Mouse (Mus musculus): Measurements from ENCODE around the gene Tnfsf12. TPM values are rescaled to one million over a fixed set of nuclear protein-coding genes. Genes with fewer than 3 reads are reported as not detected.
A peak's percentile ranks its signal among the peaks of the same experiment; 100 is the strongest.
"Not testable (repeated sequence)": the region's sequence is repeated elsewhere in the genome, so short reads cannot be mapped to it uniquely, and the experiment has no call there.

Gene Tnfsf12
- polyA plus RNA-seq (2015; fragmentation: Nextera tagmentation; extraction: Ambion mirVana): 3.3 and 3.5 TPM in 2 replicates

DNA sequence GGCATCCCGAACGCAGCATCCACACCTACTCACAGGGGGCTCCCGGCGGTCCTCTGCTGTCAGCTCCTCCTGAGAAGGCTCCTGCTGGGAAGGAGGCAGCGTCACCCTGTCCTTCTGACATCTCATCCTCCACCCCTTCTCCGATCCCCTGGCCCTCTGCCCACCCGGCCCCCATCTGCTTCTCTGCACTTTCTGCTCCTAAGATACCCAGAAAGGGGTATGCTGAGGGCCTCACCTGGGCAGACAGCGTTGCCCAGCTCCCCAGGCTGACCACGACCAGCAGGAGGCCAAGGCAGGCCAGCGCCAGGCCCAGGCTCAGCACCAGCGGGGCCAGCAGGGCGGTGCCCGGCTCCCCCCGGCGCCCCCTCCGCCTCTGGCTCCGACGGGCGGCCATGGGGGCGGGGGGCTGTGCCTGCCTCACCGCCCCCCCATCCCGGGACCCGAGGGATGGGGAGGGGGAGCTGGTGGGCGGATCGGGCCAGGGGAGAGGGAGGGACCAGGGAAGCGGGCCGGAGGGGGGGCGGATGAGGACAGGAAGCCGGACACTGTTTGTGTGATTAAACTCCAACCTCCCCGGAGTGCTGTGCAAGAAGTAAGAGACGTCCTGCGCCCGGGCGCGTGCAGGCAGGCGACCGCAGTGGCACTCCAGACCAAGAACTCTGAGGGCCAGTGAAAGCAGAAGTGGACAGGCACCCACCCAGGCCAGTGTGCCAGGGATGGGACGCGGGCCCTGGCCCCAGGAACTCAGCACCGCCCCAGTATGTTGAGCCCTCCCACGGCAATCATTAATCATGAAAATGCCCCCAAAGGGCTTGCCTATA, at the start of gene Tnfsf12, which contains the start of gene Tnfsfm13:
Gene Tnfsf12 (minus strand): TSS at position 489 of the 821 bp plus-strand sequence.
Gene Tnfsfm13 (minus strand): TSS at position 738 of the 821 bp plus-strand sequence.
- Histone ChIP-seq H3K4me1 (replicated peaks) (peaks cover 12% of the 10 kb centered on the region), H3K36me3 (no peaks in the 10 kb centered on the region), H3K4me3 (peak within 1 kb of the TSS; percentile 43), H3K27ac (replicated peaks) (peak within 1 kb of the TSS; percentile 20), H3K27me3 (no peaks in the 10 kb centered on the region), H3K4me2 (peak within 1 kb of the TSS; percentile 79), H3K9me3 (no peaks in the 10 kb centered on the region), H3K9ac (peak within 1 kb of the TSS; percentile 85)
- peak; percentile 74 for ATAC-seq (ENCODE audit: low read depth)
- WGBS: 2% methylated on average over 41 of the region's 41 CpGs

DNA sequence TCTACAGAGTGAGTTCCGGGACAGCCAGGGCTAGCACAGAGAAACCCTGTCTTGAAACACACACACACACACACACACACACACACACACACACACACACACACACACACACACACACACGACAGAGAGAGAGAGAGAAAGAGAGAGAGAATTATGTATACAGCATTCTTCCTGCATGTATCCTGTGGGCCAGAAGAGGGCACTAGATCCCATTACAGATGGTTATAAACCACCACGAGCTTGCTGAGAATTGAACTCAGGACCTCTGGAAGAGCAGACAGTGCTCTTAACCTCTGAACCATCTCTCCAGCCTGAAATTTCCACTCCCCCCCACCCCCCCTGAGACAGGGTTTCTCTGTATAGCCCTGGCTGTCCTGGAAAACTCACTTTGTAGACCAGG, 35.8 kb upstream of the Tnfsf12 start:
- not testable (repeated sequence) for H3K4me1 ChIP-seq (replicated peaks); H3K4me3 ChIP-seq; H3K9me3 ChIP-seq; ATAC-seq (ENCODE audit: low read depth); H3K4me2 ChIP-seq; H3K27me3 ChIP-seq; H3K27ac ChIP-seq (replicated peaks); H3K9ac ChIP-seq
- WGBS: 76% methylated on average over 3 of the region's 3 CpGs
- H3K36me3 ChIP-seq: peaks cover 31% of the 10 kb centered on the region

- Histone ChIP-seq H3K27ac (replicated peaks) (no peak overlapping the region), H3K9me3 (no peaks in the 10 kb centered on the region), H3K36me3 (peaks cover 8% of the 10 kb centered on the region), H3K4me3 (no peak overlapping the region), H3K4me1 (replicated peaks) (no peaks in the 10 kb centered on the region), H3K4me2 (no peak overlapping the region), H3K9ac (no peak overlapping the region), H3K27me3 (no peaks in the 10 kb centered on the region)
- 11% methylated on average over 3 of the region's 3 CpGs for WGBS
- ATAC-seq (ENCODE audit: low read depth): no peak
Observed at GRCm38 (mm10) chr11:69729063-69729462, 33.4 kb upstream of the Tnfsf12 start.

- no peak overlapping the region for H3K4me3 ChIP-seq
- no peak overlapping the region for H3K4me2 ChIP-seq
- 34% methylated on average over 5 of the region's 5 CpGs for WGBS
- no peak for ATAC-seq (ENCODE audit: low read depth)
- H3K36me3 ChIP-seq: no peaks in the 10 kb centered on the region
- H3K4me1 ChIP-seq (replicated peaks): no peaks in the 10 kb centered on the region
- H3K9me3 ChIP-seq: no peaks in the 10 kb centered on the region
- H3K9ac ChIP-seq: no peak overlapping the region
- no peak overlapping the region for H3K27ac ChIP-seq (replicated peaks)
- H3K27me3 ChIP-seq: no peaks in the 10 kb centered on the region
Observed at GRCm38 (mm10) chr11:69725951-69726350, 30.3 kb upstream of the Tnfsf12 start.

DNA sequence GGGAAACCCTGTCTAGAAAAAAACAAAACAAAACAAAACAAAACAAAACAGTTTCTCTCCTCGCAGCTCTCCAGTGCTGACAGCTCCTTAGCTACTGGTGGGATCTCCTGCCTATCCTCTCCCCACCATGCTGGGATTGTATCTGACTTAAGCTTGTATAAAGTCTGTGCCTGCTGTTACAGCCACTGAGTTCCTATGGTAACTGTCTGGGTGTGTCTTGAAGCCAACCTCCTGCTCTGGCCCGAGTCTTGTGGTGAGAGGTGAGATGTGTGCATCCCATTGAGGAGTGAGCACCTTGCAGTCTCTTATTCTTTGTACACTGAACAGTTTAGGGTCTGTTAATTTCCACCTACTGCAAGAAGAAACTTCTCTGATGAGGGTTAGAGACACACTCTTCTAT, 27.4 kb upstream of the Tnfsf12 start:
- WGBS: 50% methylated on average over 2 of the region's 2 CpGs
- H3K9ac ChIP-seq: no peak overlapping the region
- H3K4me3 ChIP-seq: no peak overlapping the region
- no peak overlapping the region for H3K4me2 ChIP-seq
- H3K27ac ChIP-seq (replicated peaks): no peak overlapping the region
- no peaks in the 10 kb centered on the region for H3K27me3 ChIP-seq
- no peaks in the 10 kb centered on the region for H3K4me1 ChIP-seq (replicated peaks)
- no peak for ATAC-seq (ENCODE audit: low read depth)
- H3K36me3 ChIP-seq: no peaks in the 10 kb centered on the region
- no peaks in the 10 kb centered on the region for H3K9me3 ChIP-seq

DNA sequence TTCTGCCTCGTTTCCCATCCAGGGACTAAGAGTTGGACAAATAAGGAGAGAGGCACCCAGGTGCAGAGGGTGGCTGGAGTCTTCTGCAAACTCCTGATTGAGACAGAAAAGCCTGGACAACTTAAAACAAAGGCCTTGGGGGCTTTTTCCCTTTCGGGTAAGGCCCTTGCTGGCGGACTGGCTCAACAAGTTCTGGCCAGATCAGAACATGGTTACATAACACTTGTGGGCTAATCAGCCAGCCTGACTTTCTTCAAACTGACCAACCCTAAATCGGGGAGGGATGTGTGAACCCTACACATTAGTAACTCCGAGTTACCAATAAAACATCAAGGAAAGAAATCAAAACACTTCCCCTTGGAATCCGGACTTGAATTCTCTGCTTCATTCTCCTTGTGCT, 25.2 kb upstream of the Tnfsf12 start:
- H3K27ac ChIP-seq (replicated peaks): no peak overlapping the region
- H3K27me3 ChIP-seq: no peaks in the 10 kb centered on the region
- H3K36me3 ChIP-seq: no peaks in the 10 kb centered on the region
- 87% methylated on average over 6 of the region's 6 CpGs for WGBS
- no peak overlapping the region for H3K4me3 ChIP-seq
- no peaks in the 10 kb centered on the region for H3K4me1 ChIP-seq (replicated peaks)
- no peak overlapping the region for H3K9ac ChIP-seq
- no peak for ATAC-seq (ENCODE audit: low read depth)
- H3K4me2 ChIP-seq: no peak overlapping the region
- no peaks in the 10 kb centered on the region for H3K9me3 ChIP-seq

- Histone ChIP-seq H3K4me3 (no peak overlapping the region), H3K27me3 (no peaks in the 10 kb centered on the region), H3K4me2 (no peak overlapping the region), H3K9ac (no peak overlapping the region), H3K9me3 (no peaks in the 10 kb centered on the region), H3K27ac (replicated peaks) (no peak overlapping the region), H3K36me3 (no peaks in the 10 kb centered on the region), H3K4me1 (replicated peaks) (no peaks in the 10 kb centered on the region)
- no peak for ATAC-seq (ENCODE audit: low read depth)
- WGBS: 69% methylated on average over 6 of the region's 6 CpGs
Observed at GRCm38 (mm10) chr11:69719423-69719822, 23.8 kb upstream of the Tnfsf12 start.

- 27% methylated on average over 15 of the region's 15 CpGs for WGBS
- H3K27me3 ChIP-seq: no peaks in the 10 kb centered on the region
- H3K9ac ChIP-seq: no peak overlapping the region
- no peak overlapping the region for H3K4me2 ChIP-seq
- H3K9me3 ChIP-seq: no peaks in the 10 kb centered on the region
- ATAC-seq (ENCODE audit: low read depth): no peak
- H3K36me3 ChIP-seq: no peaks in the 10 kb centered on the region
- H3K4me1 ChIP-seq (replicated peaks): no peaks in the 10 kb centered on the region
- H3K27ac ChIP-seq (replicated peaks): no peak overlapping the region
- H3K4me3 ChIP-seq: no peak overlapping the region
Observed at GRCm38 (mm10) chr11:69718661-69719060, 23.0 kb upstream of the Tnfsf12 start.

DNA sequence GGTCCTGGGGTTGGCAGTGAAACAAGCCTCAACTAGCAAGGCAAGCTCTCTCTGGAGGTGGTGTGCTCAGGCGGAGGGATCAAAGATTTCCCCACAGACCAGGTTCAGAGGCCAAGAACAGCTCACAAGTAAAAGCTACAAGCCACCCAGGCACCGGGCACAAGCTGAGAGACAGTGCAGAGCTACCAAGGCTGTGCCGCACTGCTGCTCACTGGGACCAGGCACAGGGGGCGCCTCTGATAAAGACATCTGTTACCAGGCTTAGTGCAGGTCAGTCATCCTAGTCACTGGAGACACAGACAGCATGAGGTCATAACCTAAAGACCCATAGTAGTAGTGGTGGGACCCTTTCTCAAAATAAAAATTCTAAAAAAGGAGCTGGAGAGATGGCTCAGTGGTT, 21.3 kb upstream of the Tnfsf12 start:
- Histone ChIP-seq H3K36me3 (no peaks in the 10 kb centered on the region), H3K27me3 (no peaks in the 10 kb centered on the region), H3K4me1 (replicated peaks) (no peaks in the 10 kb centered on the region), H3K4me3 (no peak overlapping the region), H3K27ac (replicated peaks) (no peak overlapping the region), H3K9ac (no peak overlapping the region), H3K9me3 (no peaks in the 10 kb centered on the region), H3K4me2 (no peak overlapping the region)
- no peak for ATAC-seq (ENCODE audit: low read depth)
- 68% methylated on average over 4 of the region's 4 CpGs for WGBS

- H3K27ac ChIP-seq (replicated peaks): no peak overlapping the region
- H3K9ac ChIP-seq: no peak overlapping the region
- no peaks in the 10 kb centered on the region for H3K9me3 ChIP-seq
- no peaks in the 10 kb centered on the region for H3K36me3 ChIP-seq
- WGBS: 23% methylated on average over 5 of the region's 5 CpGs
- no peak for ATAC-seq (ENCODE audit: low read depth)
- H3K4me3 ChIP-seq: no peak overlapping the region
- H3K27me3 ChIP-seq: no peaks in the 10 kb centered on the region
- H3K4me2 ChIP-seq: no peak overlapping the region
- H3K4me1 ChIP-seq (replicated peaks): no peaks in the 10 kb centered on the region
Observed at GRCm38 (mm10) chr11:69715929-69716328, 20.3 kb upstream of the Tnfsf12 start.

DNA sequence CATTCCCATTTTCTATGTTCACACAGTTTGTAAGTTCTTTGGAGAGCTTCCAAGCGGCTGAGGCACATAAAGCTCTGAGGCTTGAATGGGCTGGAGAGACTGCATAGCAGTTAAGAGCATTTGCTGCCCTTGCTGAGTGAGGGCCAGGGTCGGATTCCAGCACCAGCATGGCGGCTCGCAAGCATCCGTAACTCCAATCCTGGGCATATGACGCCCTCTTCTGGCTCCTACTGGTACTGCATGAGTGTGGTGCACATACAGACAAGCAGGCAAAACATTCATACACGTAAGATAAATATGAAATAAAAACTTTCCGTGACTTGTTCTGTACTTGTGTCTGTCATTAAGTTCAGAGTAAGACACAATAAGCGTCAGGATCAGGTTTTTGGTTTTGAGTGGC, 19.8 kb upstream of the Tnfsf12 start:
- H3K4me3 ChIP-seq: no peak overlapping the region
- 50% methylated on average over 9 of the region's 9 CpGs for WGBS

DNA sequence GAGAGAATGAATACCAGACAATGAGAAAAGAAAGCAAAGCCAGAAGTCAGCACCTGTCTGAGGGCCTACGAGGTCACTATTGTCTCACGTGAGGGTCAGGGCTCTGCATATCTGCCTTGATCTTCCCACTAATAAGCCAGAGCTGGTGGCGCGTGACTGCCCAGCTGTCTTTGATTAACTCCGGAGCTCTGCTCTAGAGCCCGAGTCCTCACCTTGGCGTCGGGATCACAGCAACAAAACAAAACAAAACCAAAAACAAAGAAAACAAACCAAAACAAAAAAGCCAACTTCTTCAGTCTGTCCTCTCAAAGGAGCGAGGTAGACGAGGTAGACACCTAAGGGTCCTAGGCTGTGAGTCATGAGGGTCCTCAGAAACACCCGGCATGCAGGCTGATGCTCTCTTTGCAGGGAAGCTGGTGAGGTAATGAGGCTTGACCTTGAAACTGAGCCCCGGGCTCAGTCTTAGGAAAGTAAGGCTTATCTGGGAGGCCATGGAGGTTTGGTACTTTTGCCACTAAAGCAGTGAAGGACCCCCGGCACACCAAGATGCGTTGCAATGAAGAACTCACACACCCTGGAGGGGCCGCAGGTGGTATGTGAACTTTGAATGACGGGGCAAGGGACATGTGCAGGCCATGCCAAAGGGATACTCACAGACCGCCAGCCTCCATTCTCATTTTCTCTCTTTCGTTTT, 19.1 kb upstream of the Tnfsf12 start:
- WGBS: 81% methylated on average over 18 of the region's 18 CpGs
- Histone ChIP-seq H3K4me3 (no peak overlapping the region), H3K36me3 (no peaks in the 10 kb centered on the region), H3K9me3 (no peaks in the 10 kb centered on the region), H3K4me1 (replicated peaks) (no peaks in the 10 kb centered on the region), H3K27ac (replicated peaks) (no peak overlapping the region), H3K27me3 (no peaks in the 10 kb centered on the region), H3K9ac (no peak overlapping the region), H3K4me2 (no peak overlapping the region)
- ATAC-seq (ENCODE audit: low read depth): no peak

More for the DNA sequence above, 19.8 kb upstream of the Tnfsf12 start:
- Histone ChIP-seq H3K36me3 (no peaks in the 10 kb centered on the region), H3K4me2 (no peak overlapping the region), H3K4me1 (replicated peaks) (no peaks in the 10 kb centered on the region), H3K27ac (replicated peaks) (no peak overlapping the region), H3K27me3 (no peaks in the 10 kb centered on the region), H3K9me3 (no peaks in the 10 kb centered on the region), H3K9ac (no peak overlapping the region)
- ATAC-seq (ENCODE audit: low read depth): no peak
